Mouse (Mus musculus) stomach, postnatal 0 days (tissue): ENCODE measurements around the gene Ctnnbl1.

Source experiments
- CTCF ChIP-seq: IDR thresholded peaks from 2 replicates; pipeline ENCODE4 v1.5.1; 2016; ENCODE audit warnings: antibody characterized with exemption, low read depth, mild to moderate bottlenecking, moderate library complexity
- EP300 ChIP-seq: optimal IDR thresholded peaks from 2 replicates; pipeline ENCODE3; 2016; ENCODE audit warnings: antibody characterized with exemption

- TF ChIP-seq CTCF (no peak), EP300 (no peak)
Observed at GRCm38 (mm10) chr2:157744619-157745018, 7.4 kb downstream of the Ctnnbl1 start.
